Mouse (Mus musculus): ENCODE measurements around the gene Tcirg1. TPM values are rescaled to one million over a fixed set of nuclear protein-coding genes. Genes with fewer than 3 reads are reported as not detected.

Tcirg1 gene
- total RNA-seq (2021): 10 to 100 TPM; 13.6 to 31.1 TPM
- long read RNA-seq, experiment 1, transcript Tcirg1-201 (20 exons, 2,688 nt): major isoform, 14 of 26 reads
- long read RNA-seq, experiment 1, partial matches to known transcripts: 3 of 26 reads
- long read RNA-seq, experiment 1, other reads (novel, unspliced or antisense): 8 of 26 reads
- long read RNA-seq, experiment 2, partial matches to known transcripts: 1 of 4 reads
- long read RNA-seq, experiment 2, other reads (novel, unspliced or antisense): 2 of 4 reads

- DNase-seq: peak; percentile 74
Measured at GRCm38 (mm10) chr19:3906795-3907786, at the start of gene Tcirg1. TSS of gene Tcirg1 (minus strand) at chr19:3907133.

GRCm38 (mm10) chr19:3955804-3956203, 48.9 kb upstream of the Tcirg1 start:
- no peak for DNase-seq

DNA sequence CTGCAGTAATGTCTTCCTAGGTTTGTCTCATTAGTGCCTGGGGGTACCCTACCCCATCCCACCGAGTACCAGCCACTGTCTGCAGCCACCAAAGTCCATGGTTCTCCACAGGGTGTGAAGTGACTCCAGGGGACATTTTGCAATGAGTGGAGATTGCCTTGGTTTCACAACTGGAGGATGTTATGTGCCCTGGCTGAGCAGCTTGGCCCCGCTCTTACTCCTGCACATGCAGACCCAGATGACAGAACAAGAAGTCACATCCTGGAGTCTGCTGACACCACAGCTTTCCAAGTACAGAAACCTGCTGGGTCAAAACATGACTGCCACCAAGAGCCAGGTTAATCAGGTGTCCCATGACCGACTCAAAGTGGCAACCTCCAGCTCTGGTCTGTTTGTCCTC, 48.1 kb upstream of the Tcirg1 start:
- DNase-seq: no peak

DNA sequence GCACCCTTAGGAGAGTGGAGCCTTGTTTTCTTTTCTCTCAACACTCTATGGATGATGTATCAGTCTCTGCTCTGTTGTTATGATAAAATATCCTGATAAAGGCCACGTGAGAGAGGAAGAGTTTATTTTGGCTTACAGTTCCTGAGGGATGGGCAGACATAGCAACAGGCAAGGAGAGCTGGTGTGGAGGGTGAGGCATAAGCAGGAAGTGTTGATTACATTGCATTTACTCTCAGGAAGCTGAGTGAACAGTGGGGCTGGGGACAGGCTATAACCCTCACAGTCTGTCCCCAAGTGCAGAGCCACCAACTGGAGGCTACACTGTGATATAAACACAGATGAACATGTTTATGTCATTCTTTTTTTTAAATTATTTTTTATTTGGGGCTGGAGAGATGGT, 45.2 kb upstream of the Tcirg1 start:
- DNase-seq: no peak

DNA sequence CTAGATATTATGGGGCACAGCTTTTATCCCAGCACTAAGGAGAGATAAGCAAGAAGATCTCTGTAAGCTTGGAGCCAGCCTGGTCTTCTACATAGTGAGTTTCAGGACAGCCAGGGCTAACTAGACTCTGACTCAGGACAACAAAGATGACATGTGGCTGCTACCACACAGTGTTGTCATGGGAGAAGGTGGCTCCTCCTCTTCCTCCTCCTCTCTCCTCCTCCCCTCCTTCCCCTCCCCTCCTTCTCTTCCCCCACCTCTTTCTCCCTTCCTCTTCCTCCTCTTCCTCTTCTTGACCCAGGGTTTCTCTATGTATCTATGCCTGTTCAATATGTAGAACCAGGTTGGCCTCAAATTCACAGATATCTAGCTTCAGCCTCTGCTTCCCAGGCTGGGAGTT, 44.5 kb upstream of the Tcirg1 start:
- no peak for DNase-seq

DNA sequence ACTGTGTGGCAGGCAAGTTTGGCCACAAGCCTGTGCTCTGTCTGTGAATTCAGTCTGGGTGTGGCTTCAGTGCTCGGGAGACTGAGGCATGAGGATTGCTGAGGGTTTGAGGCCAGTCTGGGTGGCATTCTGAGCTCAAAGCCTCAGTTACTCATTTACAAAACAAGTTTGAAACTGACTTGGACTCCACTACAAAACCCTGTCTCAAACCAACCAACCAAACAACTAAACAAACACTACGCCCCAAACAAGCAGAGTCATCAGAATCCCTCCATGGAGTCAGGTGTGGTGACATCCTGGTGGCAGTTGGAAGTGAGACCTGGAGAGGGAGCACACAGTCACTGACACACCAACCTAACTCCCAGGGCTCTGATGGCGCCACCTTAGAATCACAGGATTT, 43.4 kb upstream of the Tcirg1 start:
- DNase-seq: no peak

- DNase-seq: no peak
Measured at GRCm38 (mm10) chr19:3948546-3948945, 41.6 kb upstream of the Tcirg1 start.

- DNase-seq: no peak
Measured at GRCm38 (mm10) chr19:3947813-3948212, 40.9 kb upstream of the Tcirg1 start.

DNA sequence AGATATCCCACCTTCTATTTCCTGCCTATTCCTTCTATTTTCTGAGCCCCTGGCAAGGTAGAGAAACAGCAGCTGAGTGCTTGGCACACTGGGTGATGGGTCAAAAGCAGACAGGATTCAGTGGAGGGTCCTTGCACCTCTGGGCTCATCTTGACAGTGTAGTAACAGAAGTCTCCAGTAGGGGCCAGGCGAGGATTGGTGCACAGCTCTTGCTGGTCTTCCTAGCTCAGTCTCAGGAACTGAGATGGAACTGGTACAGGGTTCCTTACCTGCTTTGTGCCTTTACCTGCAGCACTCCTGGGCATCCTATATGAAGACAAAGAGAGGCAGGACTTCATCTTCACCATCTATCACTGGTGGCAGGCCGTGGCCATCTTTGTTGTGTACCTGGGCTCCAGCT, 39.8 kb upstream of the Tcirg1 start:
- peak; percentile 69 for DNase-seq

DNA sequence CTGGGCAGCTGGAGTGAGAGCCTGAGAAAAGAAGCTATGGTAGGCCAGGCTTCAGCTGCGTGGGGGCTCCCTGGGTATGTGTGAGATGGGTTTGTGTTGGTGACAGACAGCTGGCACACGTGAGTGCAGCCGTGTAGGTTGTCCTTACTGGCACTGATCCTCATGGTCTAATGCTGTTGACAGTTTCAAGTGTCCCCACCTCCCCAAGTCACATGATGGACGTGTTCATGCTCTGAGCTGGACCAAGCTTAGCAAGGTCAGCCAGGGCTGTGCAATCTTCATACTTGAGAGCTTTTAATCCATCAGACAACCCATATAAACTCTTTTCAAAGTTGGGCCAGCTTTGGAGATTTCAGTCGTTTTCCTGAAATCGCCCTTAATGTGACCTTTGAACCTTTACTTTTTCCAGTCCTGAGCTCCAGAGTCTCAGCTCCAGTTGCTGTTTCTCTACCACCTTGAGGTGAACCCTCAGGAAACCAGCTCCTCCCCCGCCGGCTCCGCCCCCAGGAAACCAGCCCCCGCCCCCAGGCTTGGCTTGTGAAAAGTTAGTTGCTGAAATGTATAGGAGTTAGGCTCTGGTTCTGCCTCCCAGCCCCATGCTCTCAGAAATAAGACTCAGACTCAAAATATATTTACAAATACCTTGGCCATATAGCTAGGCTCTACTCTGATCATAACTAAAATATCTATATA, 39.1 kb upstream of the Tcirg1 start:
- no peak for DNase-seq

GRCm38 (mm10) chr19:3942986-3943735, 36.2 kb upstream of the Tcirg1 start:
- DNase-seq: no peak

GRCm38 (mm10) chr19:3942315-3942714, 35.4 kb upstream of the Tcirg1 start:
- no peak for DNase-seq

- peak; percentile 61 for DNase-seq
Measured at GRCm38 (mm10) chr19:3935896-3936850, 29.2 kb upstream of the Tcirg1 start.

GRCm38 (mm10) chr19:3935032-3935895, 28.3 kb upstream of the Tcirg1 start, which contains the start of gene Unc93b1:
TSS of gene Unc93b1 (plus strand) at chr19:3935186.
- peak; percentile 66 for DNase-seq

- no peak for DNase-seq
Measured at GRCm38 (mm10) chr19:3931716-3932115, 24.8 kb upstream of the Tcirg1 start.

DNA sequence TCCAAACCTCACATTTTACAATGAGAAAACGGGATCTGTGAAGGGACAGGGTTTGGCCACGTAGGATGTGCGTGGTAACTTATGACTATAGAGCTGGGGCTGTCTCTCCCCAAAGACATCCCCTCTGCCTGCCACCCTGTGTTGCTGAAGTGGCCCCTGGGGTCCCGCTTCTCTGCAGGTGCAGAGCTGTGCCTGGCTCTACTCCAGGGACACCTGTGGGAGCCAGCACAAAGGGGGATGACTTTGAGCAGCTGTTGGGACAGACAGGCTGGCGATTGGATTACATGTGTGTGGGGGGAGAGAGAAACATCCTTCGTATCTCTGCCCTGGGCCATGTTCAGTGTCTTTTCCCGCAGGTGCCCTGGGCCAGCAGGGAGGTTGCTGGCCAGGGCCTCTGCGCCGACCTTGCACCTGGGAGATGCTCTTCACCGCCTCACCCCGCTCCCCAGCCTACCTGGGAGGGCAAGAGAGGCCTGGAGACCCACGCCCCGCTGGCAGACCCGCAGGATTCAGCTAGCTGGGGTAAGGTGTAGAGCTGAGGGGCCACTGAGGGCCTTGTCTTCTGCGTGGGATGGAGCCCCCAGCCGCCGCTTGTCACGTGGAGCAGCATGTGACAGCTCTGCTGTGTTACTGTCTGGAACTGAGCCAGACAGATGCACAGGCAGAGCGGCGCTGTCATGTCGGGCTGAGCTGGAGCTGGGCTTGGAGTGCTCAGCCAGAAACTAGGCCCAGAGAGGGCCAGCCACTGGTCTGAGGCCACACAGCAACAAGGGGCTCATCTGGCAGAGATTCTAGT, 23.5 kb upstream of the Tcirg1 start:
- DNase-seq: no peak

- peak; percentile 92 for DNase-seq
Measured at GRCm38 (mm10) chr19:3929211-3929941, 22.4 kb upstream of the Tcirg1 start, which contains the start of gene Aldh3b1. TSS of gene Aldh3b1 (minus strand) at chr19:3929808.

DNA sequence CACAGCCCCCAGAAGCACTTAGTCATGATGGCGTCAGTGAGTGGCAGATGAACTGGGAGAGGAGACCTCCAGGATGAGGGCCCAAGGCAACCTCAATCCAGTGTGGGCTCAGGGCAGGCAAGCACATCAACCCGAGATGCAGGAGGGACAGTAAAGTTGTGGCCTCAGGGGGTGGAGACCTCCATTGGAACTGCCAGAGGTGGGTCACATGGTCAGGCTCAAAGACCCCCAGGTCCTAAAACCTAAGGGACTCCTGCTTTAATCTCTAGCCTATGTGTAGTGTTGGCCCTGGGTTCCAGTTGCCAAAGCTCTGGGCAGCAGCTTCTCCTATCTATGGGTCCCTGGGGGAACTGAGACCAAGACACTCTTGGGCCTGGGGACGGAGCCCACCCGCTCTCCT, 21.8 kb upstream of the Tcirg1 start:
- DNase-seq: no peak
